Mouse (Mus musculus): ENCODE results near the gene Lmx1a.

Lmx1a gene

DNA sequence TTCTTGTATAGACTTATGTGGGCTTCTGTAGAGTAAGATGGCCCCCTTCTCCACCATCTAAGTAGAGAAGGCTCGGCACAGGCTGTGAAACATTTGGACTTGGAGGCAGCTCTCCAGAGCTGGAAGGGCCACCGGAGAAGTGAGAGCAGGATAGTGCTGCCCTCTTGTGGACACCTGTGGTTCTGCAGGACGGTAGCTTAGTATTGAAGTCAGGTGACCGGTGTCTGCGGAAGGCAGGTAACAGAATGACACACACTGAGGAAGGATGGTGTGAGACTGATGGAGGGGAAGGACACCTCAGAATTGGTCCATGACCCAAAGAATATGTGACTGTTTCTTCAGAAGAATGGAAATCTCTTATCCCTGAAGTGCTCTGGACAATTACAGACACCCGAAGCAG is 19.2 kb upstream of the Lmx1a start:
- H3K4me3 ChIP-seq (replicated peaks; ENCODE audit: low read length): no peak overlapping the region
- H3K9me3 ChIP-seq (ENCODE audit: low read length): no peaks in the 10 kb centered on the region
- no peak for TF ChIP-seq NANOG (IDR thresholded peaks at IDR 0.05; ENCODE audit: borderline replicate concordance, low read length)
- no peak for TF ChIP-seq POU5F1 (IDR thresholded peaks at IDR 0.05; ENCODE audit: borderline replicate concordance, low read length)
- TF ChIP-seq CTCF (conservative IDR thresholded peaks at IDR 0.05; ENCODE audit: low read length): peak; percentile 84
- peaks cover 7% of the 10 kb centered on the region for H3K4me1 ChIP-seq (replicated peaks; ENCODE audit: low read depth, low read length)
- H3K36me3 ChIP-seq (ENCODE audit: insufficient read depth, low read length): no peaks in the 10 kb centered on the region
- H3K27me3 ChIP-seq (ENCODE audit: insufficient read depth, low read length): peaks cover 71% of the 10 kb centered on the region

DNA sequence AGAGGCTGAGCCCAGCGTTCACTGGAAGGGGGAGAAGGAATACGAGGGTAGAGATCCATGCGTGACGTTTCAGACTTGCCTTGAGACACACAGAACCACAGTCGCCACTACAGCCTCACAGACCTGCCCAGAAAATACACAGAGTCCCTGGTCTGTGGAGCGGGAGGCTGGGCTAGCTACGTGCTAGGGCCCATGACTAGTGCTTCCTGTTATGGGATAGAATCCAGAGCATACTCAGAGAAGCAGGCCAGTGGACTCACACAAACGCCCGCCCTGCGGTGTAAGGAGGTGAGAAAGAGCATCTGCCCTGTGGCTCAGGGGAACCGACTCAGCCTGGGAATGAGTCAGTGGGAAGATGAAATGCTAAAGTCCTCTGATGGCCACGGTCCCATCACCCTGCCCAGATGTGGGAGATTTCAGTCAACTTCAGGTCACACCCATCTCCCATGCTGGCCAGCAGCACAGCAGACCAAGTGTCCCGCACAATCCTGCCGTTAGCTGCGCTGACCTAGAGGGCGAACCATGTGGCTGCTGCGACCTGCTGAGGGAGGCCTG is 16.5 kb upstream of the Lmx1a start:
- no peaks in the 10 kb centered on the region for H3K9me3 ChIP-seq (ENCODE audit: low read length)
- peaks cover 7% of the 10 kb centered on the region for H3K4me1 ChIP-seq (replicated peaks; ENCODE audit: low read depth, low read length)
- no peaks in the 10 kb centered on the region for H3K36me3 ChIP-seq (ENCODE audit: insufficient read depth, low read length)
- H3K4me3 ChIP-seq (replicated peaks; ENCODE audit: low read length): peak overlapping the region; percentile 63
- TF ChIP-seq NANOG (IDR thresholded peaks at IDR 0.05; ENCODE audit: borderline replicate concordance, low read length): no peak
- no peak for TF ChIP-seq CTCF (conservative IDR thresholded peaks at IDR 0.05; ENCODE audit: low read length)
- TF ChIP-seq POU5F1 (IDR thresholded peaks at IDR 0.05; ENCODE audit: borderline replicate concordance, low read length): no peak
- H3K27me3 ChIP-seq (ENCODE audit: insufficient read depth, low read length): peaks cover 72% of the 10 kb centered on the region

DNA sequence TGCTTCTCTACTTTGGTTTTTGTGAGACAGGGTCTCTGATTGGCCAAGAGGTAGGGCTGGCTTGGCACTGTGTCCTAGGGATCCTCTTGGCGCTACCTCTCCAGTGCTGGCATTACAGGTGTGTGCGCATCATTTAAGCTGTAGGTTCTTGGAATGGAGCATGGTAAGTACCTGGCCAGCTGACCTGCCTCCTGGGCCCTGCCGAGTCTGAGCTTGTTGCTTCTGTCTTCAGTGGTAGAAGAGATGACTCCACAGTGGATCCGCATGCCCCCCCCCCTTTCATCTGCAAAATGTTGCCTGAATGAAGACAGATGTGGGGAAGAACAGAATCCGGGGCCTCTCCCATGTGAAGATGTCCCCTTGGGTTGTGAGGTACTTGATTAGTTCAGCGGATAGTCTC is 10.0 kb upstream of the Lmx1a start:
- no peaks in the 10 kb centered on the region for H3K36me3 ChIP-seq (ENCODE audit: insufficient read depth, low read length)
- no peak for TF ChIP-seq CTCF (conservative IDR thresholded peaks at IDR 0.05; ENCODE audit: low read length)
- no peak for TF ChIP-seq NANOG (IDR thresholded peaks at IDR 0.05; ENCODE audit: borderline replicate concordance, low read length)
- no peak for TF ChIP-seq POU5F1 (IDR thresholded peaks at IDR 0.05; ENCODE audit: borderline replicate concordance, low read length)
- H3K27me3 ChIP-seq (ENCODE audit: insufficient read depth, low read length): peaks cover 27% of the 10 kb centered on the region
- H3K4me3 ChIP-seq (replicated peaks; ENCODE audit: low read length): no peak overlapping the region
- H3K9me3 ChIP-seq (ENCODE audit: low read length): no peaks in the 10 kb centered on the region
- no peaks in the 10 kb centered on the region for H3K4me1 ChIP-seq (replicated peaks; ENCODE audit: low read depth, low read length)

DNA sequence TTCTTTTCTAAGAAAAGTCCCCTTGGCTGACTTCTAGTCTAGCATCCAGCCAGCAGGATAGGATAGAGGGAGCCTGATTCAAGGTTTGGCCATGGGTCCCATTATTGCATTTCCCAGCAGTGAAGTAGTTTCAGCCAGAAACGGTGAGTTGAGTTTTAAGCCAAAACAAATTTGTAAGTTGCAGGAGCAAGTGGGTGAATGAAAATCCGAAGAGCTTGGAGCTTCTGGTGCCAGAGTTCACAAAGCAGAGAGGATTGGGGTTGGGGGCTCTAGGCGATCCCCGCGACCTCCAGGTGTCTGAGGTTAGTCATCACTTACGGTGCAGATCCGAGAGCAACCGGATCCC is 1.1 kb upstream of the Lmx1a start:
- Histone ChIP-seq H3K9me3 (ENCODE audit: low read length) (peaks cover 7% of the 10 kb centered on the region; the same call in 1 of the 2 replicates), H3K27me3 (ENCODE audit: insufficient read depth, low read length) (peaks cover 72% of the 10 kb centered on the region), H3K4me1 (replicated peaks; ENCODE audit: low read depth, low read length) (peaks cover 32% of the 10 kb centered on the region), H3K36me3 (ENCODE audit: insufficient read depth, low read length) (no peaks in the 10 kb centered on the region), H3K4me3 (replicated peaks; ENCODE audit: low read length) (peak overlapping the region; percentile 81)
- TF ChIP-seq NANOG (IDR thresholded peaks at IDR 0.05; ENCODE audit: borderline replicate concordance, low read length) (no peak), CTCF (conservative IDR thresholded peaks at IDR 0.05; ENCODE audit: low read length) (no peak), POU5F1 (IDR thresholded peaks at IDR 0.05; ENCODE audit: borderline replicate concordance, low read length) (no peak)

DNA sequence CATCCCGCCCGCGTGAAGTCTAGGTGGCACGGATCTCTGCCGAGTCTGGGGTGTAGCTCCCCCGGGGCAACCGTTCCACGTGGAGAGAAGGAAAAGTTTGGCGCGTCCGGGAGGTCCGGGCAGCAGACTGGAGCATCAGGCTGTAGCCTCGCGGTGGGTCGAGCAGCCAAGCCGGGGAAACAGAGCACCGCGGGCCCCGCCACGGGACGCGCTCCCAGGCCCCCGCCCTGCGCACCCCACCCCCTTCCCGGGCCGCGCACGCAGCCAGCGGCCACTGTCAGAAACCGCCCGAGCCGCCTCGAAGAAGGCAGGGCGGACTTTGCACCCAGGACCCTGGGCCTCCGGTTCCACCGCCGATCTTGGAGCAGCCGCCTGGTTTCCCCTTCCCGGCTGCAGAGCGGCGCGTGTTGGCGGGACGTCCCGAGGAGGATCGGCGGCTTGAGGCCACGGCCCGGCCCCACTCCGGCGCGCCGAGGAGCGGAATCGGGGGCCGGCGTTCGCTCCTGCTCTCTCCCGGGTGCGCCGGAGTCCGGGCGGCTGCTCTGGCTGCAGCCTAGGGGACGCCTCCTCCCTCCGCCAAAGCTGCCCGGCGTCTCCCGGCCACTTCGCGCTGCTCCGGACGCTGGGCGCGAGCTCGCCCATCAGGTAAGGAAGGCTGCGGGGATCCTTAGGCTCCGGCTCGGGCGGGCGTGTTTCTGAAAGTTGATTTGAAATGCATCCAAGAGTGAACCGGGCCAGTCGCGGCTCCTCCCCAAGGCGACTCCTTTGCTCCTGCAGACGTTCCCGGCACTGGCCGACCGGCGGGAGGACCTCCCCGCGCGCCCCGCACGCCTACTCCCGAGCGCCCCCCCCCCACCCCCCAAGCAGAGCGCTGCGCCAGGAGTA is 448 bp upstream of the Lmx1a start:
- Histone ChIP-seq H3K36me3 (ENCODE audit: insufficient read depth, low read length) (no peaks in the 10 kb centered on the region), H3K4me1 (replicated peaks; ENCODE audit: low read depth, low read length) (peaks cover 32% of the 10 kb centered on the region), H3K9me3 (ENCODE audit: low read length) (peaks cover 7% of the 10 kb centered on the region; the same call in 1 of the 2 replicates), H3K4me3 (replicated peaks; ENCODE audit: low read length) (peak overlapping the region; percentile 81), H3K27me3 (ENCODE audit: insufficient read depth, low read length) (peaks cover 79% of the 10 kb centered on the region)
- TF ChIP-seq CTCF (conservative IDR thresholded peaks at IDR 0.05; ENCODE audit: low read length) (no peak), POU5F1 (IDR thresholded peaks at IDR 0.05; ENCODE audit: borderline replicate concordance, low read length) (no peak), NANOG (IDR thresholded peaks at IDR 0.05; ENCODE audit: borderline replicate concordance, low read length) (no peak)

DNA sequence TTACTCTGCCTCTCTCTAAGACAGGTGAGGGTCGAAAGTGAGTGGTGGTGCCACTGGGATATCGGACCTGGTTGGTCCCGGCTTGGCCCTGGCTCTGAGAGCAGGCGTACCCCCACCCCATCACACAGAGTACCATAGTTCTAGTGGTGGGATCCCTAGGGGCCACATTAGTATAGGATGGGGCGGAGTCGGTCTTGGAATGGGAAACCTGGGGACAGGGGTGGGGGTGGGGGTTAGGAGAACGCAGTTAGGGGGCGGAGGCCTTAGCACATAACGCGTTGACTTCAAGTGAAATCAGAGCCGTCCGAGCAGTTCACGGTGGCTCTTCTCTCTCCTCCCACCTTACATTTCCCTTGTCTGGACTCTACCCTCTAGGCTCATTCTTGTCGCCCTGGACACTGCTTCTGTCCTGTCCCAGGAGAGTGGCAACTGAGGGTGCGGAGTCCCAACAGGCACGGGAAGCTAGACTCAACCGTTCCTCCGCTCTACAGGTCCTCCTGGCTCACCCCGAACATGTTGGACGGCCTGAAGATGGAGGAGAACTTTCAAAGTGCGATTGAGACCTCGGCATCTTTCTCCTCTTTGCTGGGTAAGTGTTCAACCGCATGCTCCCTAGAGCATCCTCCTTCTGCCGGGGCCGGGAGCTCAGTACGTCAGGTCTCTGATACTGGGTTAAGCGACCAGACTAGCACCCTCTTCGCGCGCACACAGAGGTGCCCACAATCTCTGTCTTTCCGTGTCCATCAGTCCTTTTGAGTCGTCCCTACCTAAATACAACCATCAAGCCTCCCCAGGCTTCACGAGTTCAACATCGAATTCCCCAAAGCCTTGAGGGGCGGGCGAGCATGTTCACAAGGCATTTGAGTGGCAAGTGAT is 463 bp downstream of the Lmx1a start:
- peaks cover 86% of the 10 kb centered on the region for H3K27me3 ChIP-seq (ENCODE audit: insufficient read depth, low read length)

DNA sequence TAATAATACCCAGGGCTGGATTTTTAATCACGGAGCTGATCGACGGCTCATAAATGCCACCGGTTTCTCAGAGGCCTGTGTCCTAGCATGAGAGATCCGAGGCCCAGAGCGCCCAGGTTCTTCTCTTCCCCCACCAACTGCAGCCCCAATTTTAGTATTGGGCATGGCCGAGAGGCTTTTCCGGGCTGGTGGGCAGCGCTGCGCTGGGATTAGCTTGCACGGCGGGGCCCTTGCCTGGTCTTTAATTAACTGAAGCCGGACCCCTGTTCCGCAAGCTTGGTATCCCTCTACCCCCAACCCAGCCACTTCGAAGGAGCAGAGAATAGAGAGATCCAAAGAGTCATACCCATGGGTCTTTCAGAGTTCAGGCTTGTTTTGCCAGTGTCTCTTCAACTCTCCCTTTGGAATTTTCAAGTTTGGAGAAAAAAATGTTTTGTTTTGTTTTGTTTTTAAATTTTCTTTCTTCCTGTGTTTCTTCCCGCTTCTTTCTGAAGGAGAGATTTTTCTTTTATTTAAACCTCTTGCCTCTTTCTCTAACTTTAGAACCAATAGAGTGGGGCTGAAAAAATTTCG is 1.2 kb downstream of the Lmx1a start:
- H3K36me3 ChIP-seq (ENCODE audit: insufficient read depth, low read length): no peaks in the 10 kb centered on the region
- TF ChIP-seq POU5F1 (IDR thresholded peaks at IDR 0.05; ENCODE audit: borderline replicate concordance, low read length): no peak
- TF ChIP-seq CTCF (conservative IDR thresholded peaks at IDR 0.05; ENCODE audit: low read length): no peak
- no peak for TF ChIP-seq NANOG (IDR thresholded peaks at IDR 0.05; ENCODE audit: borderline replicate concordance, low read length)
- H3K4me1 ChIP-seq (replicated peaks; ENCODE audit: low read depth, low read length): peaks cover 32% of the 10 kb centered on the region
- H3K9me3 ChIP-seq (ENCODE audit: low read length): peaks cover 7% of the 10 kb centered on the region; the same call in 1 of the 2 replicates
- H3K4me3 ChIP-seq (replicated peaks; ENCODE audit: low read length): no peak overlapping the region
- peaks cover 94% of the 10 kb centered on the region for H3K27me3 ChIP-seq (ENCODE audit: insufficient read depth, low read length)

More for the DNA sequence above, 463 bp downstream of the Lmx1a start:
- Histone ChIP-seq H3K9me3 (ENCODE audit: low read length) (peaks cover 7% of the 10 kb centered on the region; the same call in 1 of the 2 replicates), H3K36me3 (ENCODE audit: insufficient read depth, low read length) (no peaks in the 10 kb centered on the region), H3K4me1 (replicated peaks; ENCODE audit: low read depth, low read length) (peaks cover 32% of the 10 kb centered on the region), H3K4me3 (replicated peaks; ENCODE audit: low read length) (peak overlapping the region; percentile 81)
- TF ChIP-seq NANOG (IDR thresholded peaks at IDR 0.05; ENCODE audit: borderline replicate concordance, low read length): no peak
- TF ChIP-seq CTCF (conservative IDR thresholded peaks at IDR 0.05; ENCODE audit: low read length): no peak
- no peak for TF ChIP-seq POU5F1 (IDR thresholded peaks at IDR 0.05; ENCODE audit: borderline replicate concordance, low read length)
